Mouse (Mus musculus) MEL (cell line): ENCODE measurements at regions not wholly inside any gene's neighbourhood (a gene's known extent, or its start where the extent isn't known, plus 50 kb on each side); places are given as distances from the start of the nearest gene placed in this dataset.

Experiments
- DNase-seq: peaks from one replicate; pipeline ENCODE4 v3.0.0; 2011; ENCODE audit warnings: low read depth, low spot score
- H3K27ac ChIP-seq: 2 replicates; pipeline ENCODE4 v1.5.1; 2012; ENCODE audit warnings: low read depth, mild to moderate bottlenecking, control low read depth, low read length, moderate library complexity; ENCODE audit not compliant: control insufficient read depth
- H3K27me3 ChIP-seq, 2 experiments: fragments of 150-350 bp in 1 of 2; sonication (generic) in 1 of 2; 2 replicates each; pipeline ENCODE4 v1.6.1; 2012; ENCODE audit warnings: low read length in 2 of 2, mild to moderate bottlenecking in 2 of 2, improper control_type of control experiment in 1 of 2, moderate library complexity in 1 of 2; ENCODE audit not compliant: insufficient read depth in 2 of 2, control insufficient read depth in 1 of 2
- H3K36me3 ChIP-seq, 2 experiments: 2 replicates each; pipeline ENCODE4 v1.6.1; 2012 to 2014; ENCODE audit warnings: low read length in 2 of 2, improper control_type of control experiment in 1 of 2, inconsistent platforms in 1 of 2, mild to moderate bottlenecking in 1 of 2; ENCODE audit not compliant: insufficient read depth in 2 of 2, control insufficient read depth in 1 of 2
- H3K4me1 ChIP-seq, 2 experiments: fragments of 150-350 bp in 1 of 2; sonication (generic) in 1 of 2; 2 replicates each; pipeline ENCODE4 v1.6.1; 2012; ENCODE audit warnings: low read length in 2 of 2, improper control_type of control experiment in 1 of 2, mild to moderate bottlenecking in 1 of 2; ENCODE audit not compliant: insufficient read depth in 2 of 2, control insufficient read depth in 1 of 2
- H3K4me3 ChIP-seq, 2 experiments: fragments of 150-350 bp in 1 of 2; sonication (generic) in 1 of 2; 2 replicates each; pipeline ENCODE4 v1.5.1; 2012; ENCODE audit warnings: low read depth in 2 of 2, low read length in 2 of 2, mild to moderate bottlenecking in 2 of 2, moderate library complexity in 2 of 2, control low read depth in 1 of 2, improper control_type of control experiment in 1 of 2; ENCODE audit not compliant: control insufficient read depth in 1 of 2, insufficient read depth in 1 of 2
- H3K79me2 ChIP-seq: 2 replicates; pipeline ENCODE4 v1.6.1; 2012; ENCODE audit warnings: mild to moderate bottlenecking, low read length, moderate library complexity; ENCODE audit not compliant: control insufficient read depth, poor library complexity, insufficient read depth
- H3K9ac ChIP-seq: 2 replicates; pipeline ENCODE4 v1.6.1; 2012; ENCODE audit warnings: low read depth, mild to moderate bottlenecking, control low read depth, low read length, moderate library complexity; ENCODE audit not compliant: control insufficient read depth, poor library complexity, severe bottlenecking
- H3K9me3 ChIP-seq: fragments of 150-350 bp; sonication (generic); replicated peaks from 2 replicates; pipeline ENCODE4 v1.6.1; 2012; ENCODE audit warnings: mild to moderate bottlenecking, low read length, improper control_type of control experiment, moderate library complexity; ENCODE audit not compliant: insufficient read depth
- BHLHE40 ChIP-seq: IDR thresholded peaks from 2 replicates; pipeline ENCODE4 v1.6.1; 2012; ENCODE audit warnings: low read depth, mild to moderate bottlenecking, inconsistent platforms, low read length, improper control_type of control experiment, borderline replicate concordance
- CHD1 ChIP-seq: IDR thresholded peaks from 2 replicates; pipeline ENCODE4 v1.6.1; 2012; ENCODE audit warnings: low read depth, mild to moderate bottlenecking, inconsistent platforms, low read length, improper control_type of control experiment
- CTCF ChIP-seq, 3 experiments: IDR thresholded peaks in 2 of 3; conservative IDR thresholded peaks in 1 of 3; 2 replicates each; pipeline ENCODE4 v1.5.1; 2011 to 2012; ENCODE audit warnings: low read length in 3 of 3, low read depth in 2 of 3, mild to moderate bottlenecking in 2 of 3, improper control_type of control experiment in 1 of 3, inconsistent platforms in 1 of 3, mixed read lengths in 1 of 3, moderate library complexity in 1 of 3; ENCODE audit not compliant: control insufficient read depth in 1 of 3, insufficient read depth in 1 of 3, poor library complexity in 1 of 3, severe bottlenecking in 1 of 3
- GABPA ChIP-seq: IDR thresholded peaks from 2 replicates; pipeline ENCODE4 v1.6.1; 2012; ENCODE audit warnings: low read depth, mild to moderate bottlenecking, inconsistent platforms, low read length, improper control_type of control experiment, moderate library complexity
- JUND ChIP-seq: IDR thresholded peaks from 2 replicates; pipeline ENCODE4 v1.6.1; 2011; ENCODE audit warnings: low read depth, mild to moderate bottlenecking, improper control_type of control experiment, low read length
- MAX ChIP-seq: IDR thresholded peaks from 2 replicates; pipeline ENCODE4 v1.6.1; 2011; ENCODE audit warnings: low read length, improper control_type of control experiment
- MEF2A ChIP-seq: IDR thresholded peaks from 2 replicates; pipeline ENCODE4 v1.6.1; 2014; ENCODE audit warnings: low read depth, mild to moderate bottlenecking, inconsistent platforms, low read length, improper control_type of control experiment; ENCODE audit not compliant: poor library complexity, insufficient replicate concordance, severe bottlenecking; ENCODE audit errors: extremely low read depth
- MXI1 ChIP-seq: IDR thresholded peaks from 2 replicates; pipeline ENCODE4 v1.6.1; 2011; ENCODE audit warnings: mild to moderate bottlenecking, low read depth, low read length, improper control_type of control experiment
- NELFE ChIP-seq: IDR thresholded peaks from 2 replicates; pipeline ENCODE4 v1.6.1; 2011; ENCODE audit warnings: low read depth, low read length, improper control_type of control experiment
- NRF1 ChIP-seq: IDR thresholded peaks from 2 replicates; pipeline ENCODE4 v1.6.1; 2014; ENCODE audit warnings: low read depth, mild to moderate bottlenecking, inconsistent platforms, low read length, improper control_type of control experiment, moderate library complexity; ENCODE audit not compliant: poor library complexity, insufficient read depth, severe bottlenecking
- RCOR1 ChIP-seq: IDR thresholded peaks from 2 replicates; pipeline ENCODE4 v1.6.1; 2012; ENCODE audit warnings: low read depth, mild to moderate bottlenecking, inconsistent platforms, low read length, improper control_type of control experiment
- SIN3A ChIP-seq: IDR thresholded peaks from 2 replicates; pipeline ENCODE4 v1.6.1; 2012; ENCODE audit warnings: low read length, improper control_type of control experiment, inconsistent platforms
- SMC3 ChIP-seq: IDR thresholded peaks from 2 replicates; pipeline ENCODE4 v1.6.1; 2011; ENCODE audit warnings: low read depth, low read length, improper control_type of control experiment
- TAL1 ChIP-seq: IDR thresholded peaks from 2 replicates; pipeline ENCODE4 v1.6.1; 2012; ENCODE audit warnings: mild to moderate bottlenecking, inconsistent platforms, low read length, moderate library complexity, mixed read lengths
- TCF12 ChIP-seq: IDR thresholded peaks from 2 replicates; pipeline ENCODE4 v1.6.1; 2014; ENCODE audit warnings: low read depth, mild to moderate bottlenecking, inconsistent platforms, low read length, improper control_type of control experiment, moderate library complexity
- USF2 ChIP-seq, 2 experiments: IDR thresholded peaks; 2 replicates each; pipeline ENCODE4 v1.6.1; 2011 to 2012; ENCODE audit warnings: improper control_type of control experiment in 2 of 2, low read length in 2 of 2, borderline replicate concordance in 1 of 2, inconsistent platforms in 1 of 2, low read depth in 1 of 2, mild to moderate bottlenecking in 1 of 2; ENCODE audit not compliant: insufficient read depth in 1 of 2
- ZKSCAN1 ChIP-seq: IDR thresholded peaks from 2 replicates; pipeline ENCODE4 v1.6.1; 2012; ENCODE audit warnings: low read depth, mild to moderate bottlenecking, inconsistent platforms, low read length, improper control_type of control experiment, moderate library complexity

GRCm38 (mm10) chr6:101670770-101671169, 293.1 kb upstream of the Pdzrn3 start:
- H3K9ac ChIP-seq = no peak overlapping the region
- no peaks in the 10 kb centered on the region for H3K4me1 ChIP-seq
- H3K79me2 ChIP-seq = no peaks in the 10 kb centered on the region
- no peak overlapping the region for H3K27ac ChIP-seq
- no peaks in the 10 kb centered on the region for H3K27me3 ChIP-seq
- no peak overlapping the region for H3K4me3 ChIP-seq
- no peaks in the 10 kb centered on the region for H3K36me3 ChIP-seq
- TF ChIP-seq MEF2A (no peak), CHD1 (no peak), CTCF (IDR thresholded peaks at IDR 0.05 in 2 of 3, conservative IDR thresholded peaks at IDR 0.05 in 1 of 3; ENCODE audit: control insufficient read depth in 1 of 3, insufficient read depth in 1 of 3, low read depth in 2 of 3, low read length in 3 of 3, poor library complexity in 1 of 3, severe bottlenecking in 1 of 3) (no peak), MAX (no peak), SMC3 (no peak), TAL1 (no peak), NRF1 (no peak), ZKSCAN1 (no peak), TCF12 (no peak), SIN3A (no peak)
- no peak for DNase-seq
- H3K9me3 ChIP-seq = no peaks in the 10 kb centered on the region

GRCm38 (mm10) chr6:101669118-101669845, 291.6 kb upstream of the Pdzrn3 start:
- TF ChIP-seq NELFE (no peak), JUND (no peak), RCOR1 (no peak), GABPA (no peak), BHLHE40 (no peak), MEF2A (no peak), TCF12 (no peak), MXI1 (no peak), CTCF (IDR thresholded peaks at IDR 0.05 in 2 of 3, conservative IDR thresholded peaks at IDR 0.05 in 1 of 3; ENCODE audit: control insufficient read depth in 1 of 3, insufficient read depth in 1 of 3, low read depth in 2 of 3, low read length in 3 of 3, poor library complexity in 1 of 3, severe bottlenecking in 1 of 3) (no peak), USF2 (IDR thresholded peaks at IDR 0.05; ENCODE audit: borderline replicate concordance in 1 of 2, insufficient read depth in 1 of 2, low read depth in 1 of 2, low read length in 2 of 2) (no peak)
- Histone ChIP-seq H3K79me2 (no peaks in the 10 kb centered on the region), H3K4me3 (no peak overlapping the region), H3K27ac (no peak overlapping the region), H3K36me3 (no peaks in the 10 kb centered on the region), H3K4me1 (no peaks in the 10 kb centered on the region), H3K27me3 (no peaks in the 10 kb centered on the region), H3K9me3 (no peaks in the 10 kb centered on the region), H3K9ac (no peak overlapping the region)
- DNase-seq = no peak
